Mouse (Mus musculus): Measurements from ENCODE around the gene Myo1f.

GRCm38 (mm10) chr17:33639743-33640142 is 84.2 kb downstream of the Myo1f start:
- TF ChIP-seq CTCF (IDR thresholded peaks at IDR 0.05; ENCODE audit: control insufficient read depth, insufficient read depth, low read length) (no peak), POLR2A (IDR thresholded peaks at IDR 0.05; ENCODE audit: borderline replicate concordance, control insufficient read depth, low read depth, low read length) (no peak)
